Mouse (Mus musculus) CD8-positive naive resting alpha-beta T cell, adult 57 days (primary cell): ENCODE measurements around the gene Angptl4. TPM values are rescaled to one million over a fixed set of nuclear protein-coding genes. Genes with fewer than 3 reads are reported as not detected.

Experiments
- total RNA-seq: library from RNA; stranded (reverse); gene quantifications from one replicate; pipeline ENCODE4 v1.2.4, GENCODE M21; 2023

Gene Angptl4
- 1.4 TPM for total RNA-seq

DNA sequence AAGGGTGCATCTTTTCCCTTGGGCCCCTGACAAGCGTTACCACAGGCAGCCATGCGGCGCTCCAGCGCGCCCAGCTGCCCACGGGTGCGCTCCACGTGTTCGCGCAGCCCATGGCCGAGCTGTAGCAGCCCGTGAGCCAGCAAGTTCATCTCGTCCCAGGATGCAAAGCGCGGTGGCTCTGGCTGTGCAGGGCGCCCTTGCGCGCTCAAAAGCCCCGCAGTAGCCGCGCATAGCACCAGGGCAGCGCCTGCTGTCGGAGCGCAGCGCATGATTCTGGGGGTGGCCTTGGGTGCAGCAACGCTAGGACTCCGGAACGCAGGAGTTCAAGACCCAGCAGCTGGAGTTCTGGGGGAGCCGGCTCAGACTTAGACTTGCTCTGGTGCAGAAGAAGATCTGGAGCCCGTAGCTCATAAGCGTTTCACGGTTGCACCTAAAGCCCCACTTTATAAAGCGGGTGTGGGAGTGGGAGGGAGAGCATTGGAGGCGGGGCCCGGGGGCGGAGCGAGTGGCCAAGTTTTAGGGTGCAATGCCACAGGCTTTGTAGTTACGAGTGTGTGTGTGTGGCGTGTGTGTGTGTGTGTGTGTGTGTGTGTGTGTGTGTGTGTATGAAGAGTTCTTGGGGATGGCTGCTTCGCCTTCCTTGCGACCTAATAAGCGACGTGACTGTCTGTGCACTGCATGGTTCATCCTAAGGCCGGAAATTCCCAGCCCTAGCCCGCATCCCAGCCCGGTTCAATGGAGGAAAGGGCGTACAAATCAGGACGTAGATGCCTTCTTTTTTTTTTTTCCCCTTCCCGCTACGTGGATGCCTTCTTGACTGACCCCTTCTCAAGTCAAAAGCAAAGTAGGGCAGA lies at the start of gene Angptl4:
Gene Angptl4 (minus strand): TSS at position 707 of the 854 bp plus-strand sequence.

GRCm38 (mm10) chr17:33824084-33824996 lies 42.7 kb upstream of the Angptl4 start, which contains the start of the genes Rps28 and Ndufa7:
Rps28 (minus strand) TSS chr17:33824562.
Ndufa7 (plus strand) TSS chr17:33824572.

GRCm38 (mm10) chr17:33810334-33811141 lies 28.9 kb upstream of the Angptl4 start, which contains the start of gene Kank3:
Kank3 (plus strand) TSS chr17:33810519.

GRCm38 (mm10) chr17:33760255-33761165 lies 21.1 kb downstream of the Angptl4 start, which contains the start of gene Rab11b:
Rab11b (minus strand) TSS chr17:33760530.

Other genes starting within 250 kb of the Angptl4 start
- 34.1 TPM for gene Myo1f, start 226.1 kb downstream of the Angptl4 start, total RNA-seq
- gene Zfp414, start 152.7 kb downstream of the Angptl4 start, total RNA-seq: 42.9 TPM
- 3.3 TPM for gene Pram1, start 143.8 kb downstream of the Angptl4 start, total RNA-seq
- 322 TPM for gene Hnrnpm, start 95.0 kb downstream of the Angptl4 start, total RNA-seq
- gene March2, start 63.2 kb downstream of the Angptl4 start, total RNA-seq: 58.7 TPM
- 192 TPM for gene Rab11b, start 21.3 kb downstream of the Angptl4 start, total RNA-seq
- 3.1 TPM for gene Kank3, start 28.7 kb upstream of the Angptl4 start, total RNA-seq
- 5,360 TPM for gene Rps28, start 42.7 kb upstream of the Angptl4 start, total RNA-seq
- gene Ndufa7, start 42.7 kb upstream of the Angptl4 start, total RNA-seq: 138 TPM
- gene Cd320, start 61.3 kb upstream of the Angptl4 start, total RNA-seq: 9.8 TPM
- gene Gm7029, start 92.0 kb upstream of the Angptl4 start, total RNA-seq: not detected
- gene Kifc1, start 108.8 kb upstream of the Angptl4 start, total RNA-seq: 5.4 TPM
- gene Platr17, start 123.3 kb upstream of the Angptl4 start, total RNA-seq: 1.1 TPM
- gene Daxx, start 127.6 kb upstream of the Angptl4 start, total RNA-seq: 60.9 TPM
- gene Tapbp, start 134.1 kb upstream of the Angptl4 start, total RNA-seq: 363 TPM
- 29.5 TPM for gene Zbtb22, start 134.1 kb upstream of the Angptl4 start, total RNA-seq
- gene Rgl2, start 147.7 kb upstream of the Angptl4 start, total RNA-seq: 159 TPM
- gene Pfdn6, start 158.5 kb upstream of the Angptl4 start, total RNA-seq: 61.3 TPM
- gene Wdr46, start 158.8 kb upstream of the Angptl4 start, total RNA-seq: 67.7 TPM
- 16.0 TPM for gene B3galt4, start 169.7 kb upstream of the Angptl4 start, total RNA-seq
- 58.6 TPM for gene Vps52, start 174.0 kb upstream of the Angptl4 start, total RNA-seq
- gene Rps18, start 174.2 kb upstream of the Angptl4 start, total RNA-seq: 2,292 TPM
- gene H2-K1, start 218.5 kb upstream of the Angptl4 start, total RNA-seq: 4,625 TPM
- gene Ring1, start 242.8 kb upstream of the Angptl4 start, total RNA-seq: 32.6 TPM
- gene H2-Ke6, start 246.2 kb upstream of the Angptl4 start, total RNA-seq: 140 TPM
- gene Slc39a7, start 249.9 kb upstream of the Angptl4 start, total RNA-seq: 91.6 TPM
- 103 TPM for gene Rxrb, start 250.0 kb upstream of the Angptl4 start, total RNA-seq